Mouse (Mus musculus): ENCODE measurements around the gene 2210016F16Rik.
"Not testable (repeated sequence)": the region's sequence is repeated elsewhere in the genome, so short reads cannot be mapped to it uniquely, and the experiment has no call there.

2210016F16Rik gene

GRCm38 (mm10) chr13:58384779-58385546 is at the start of gene 2210016F16Rik:
2210016F16Rik (minus strand) TSS chr13:58385225.
- CTCF ChIA-PET = interaction anchor here (0.6 kb wide), 1 partner anchor 213 kb away, joined by 3 read pairs; no protein-coding TSS in a partner anchor

GRCm38 (mm10) chr13:58423061-58423660 is 38.1 kb upstream of the 2210016F16Rik start:
- CTCF ChIA-PET = no interaction called here

- CTCF ChIA-PET = no interaction called here
Observed at GRCm38 (mm10) chr13:58422242-58422641, 37.2 kb upstream of the 2210016F16Rik start.

- CTCF ChIA-PET = no interaction called here
Observed at GRCm38 (mm10) chr13:58421026-58421425, 36.0 kb upstream of the 2210016F16Rik start.

- CTCF ChIA-PET = interaction anchor here (0.6 kb wide), 1 partner anchor 46 kb away, joined by 6 read pairs; no protein-coding TSS in a partner anchor
Observed at GRCm38 (mm10) chr13:58419266-58419665, 34.2 kb upstream of the 2210016F16Rik start.

GRCm38 (mm10) chr13:58418656-58419055 is 33.6 kb upstream of the 2210016F16Rik start:
- CTCF ChIA-PET = no interaction called here

GRCm38 (mm10) chr13:58415838-58416237 is 30.8 kb upstream of the 2210016F16Rik start:
- CTCF ChIA-PET = interaction anchor here (0.6 kb wide), 1 partner anchor 128 kb away, joined by 3 read pairs; no protein-coding TSS in a partner anchor

- CTCF ChIA-PET = no interaction called here
Observed at GRCm38 (mm10) chr13:58415374-58415773, 30.3 kb upstream of the 2210016F16Rik start.

GRCm38 (mm10) chr13:58411073-58411472 is 26.0 kb upstream of the 2210016F16Rik start:
- CTCF ChIA-PET = no interaction called here

GRCm38 (mm10) chr13:58403243-58403642 is 18.2 kb upstream of the 2210016F16Rik start, which contains the start of gene Hnrnpk:
Hnrnpk (minus strand) TSS chr13:58403343.
- CTCF ChIA-PET = interaction anchor here (0.6 kb wide), 1 partner anchor 105 kb away, joined by 3 read pairs; no protein-coding TSS in a partner anchor

- CTCF ChIA-PET = interaction anchor here (0.6 kb wide), 1 partner anchor 13 kb away, joined by 3 read pairs; no protein-coding TSS in a partner anchor
Observed at GRCm38 (mm10) chr13:58402744-58403110, 17.7 kb upstream of the 2210016F16Rik start.

GRCm38 (mm10) chr13:58402003-58402743 is 17.1 kb upstream of the 2210016F16Rik start, which contains the start of gene Rmi1:
Rmi1 (plus strand) TSS chr13:58402248.
- CTCF ChIA-PET = interaction anchor here (0.6 kb wide), 1 partner anchor 12 kb away, joined by 3 read pairs; no protein-coding TSS in a partner anchor

- CTCF ChIA-PET = no interaction called here
Observed at GRCm38 (mm10) chr13:58401135-58402002, 16.3 kb upstream of the 2210016F16Rik start.

GRCm38 (mm10) chr13:58400576-58400975 is 15.6 kb upstream of the 2210016F16Rik start:
- CTCF ChIA-PET = no interaction called here

- CTCF ChIA-PET = no interaction called here
Observed at GRCm38 (mm10) chr13:58397651-58398050, 12.6 kb upstream of the 2210016F16Rik start.

GRCm38 (mm10) chr13:58394392-58394791 is 9.4 kb upstream of the 2210016F16Rik start:
- CTCF ChIA-PET = not testable (repeated sequence)

GRCm38 (mm10) chr13:58389324-58389951 is 4.4 kb upstream of the 2210016F16Rik start:
- CTCF ChIA-PET = interaction anchor here (0.7 kb wide), 1 partner anchor 13 kb away, joined by 3 read pairs; no protein-coding TSS in a partner anchor

GRCm38 (mm10) chr13:58388379-58388778 is 3.4 kb upstream of the 2210016F16Rik start:
- CTCF ChIA-PET = interaction anchor here (0.5 kb wide), 1 partner anchor 83 kb away, joined by 6 read pairs; no protein-coding TSS in a partner anchor

GRCm38 (mm10) chr13:58387948-58388347 is 2.9 kb upstream of the 2210016F16Rik start:
- CTCF ChIA-PET = interaction anchor here (0.5 kb wide), 1 partner anchor 82 kb away, joined by 6 read pairs; no protein-coding TSS in a partner anchor

- CTCF ChIA-PET = interaction anchor here (0.6 kb wide), 1 partner anchor 213 kb away, joined by 3 read pairs; no protein-coding TSS in a partner anchor
Observed at GRCm38 (mm10) chr13:58385547-58385920, 509 bp upstream of the 2210016F16Rik start.

Data from spleen, embryonic (tissue).